Mouse (Mus musculus) adrenal gland (tissue): ENCODE data around the gene Traip.

Experiments used
- intact Hi-C: fragments of 180-260 bp; cut with DNase I; formaldehyde crosslinking; loops from one replicate; pipeline ENCODE4 v1.15.1; 2025
- long read RNA-seq, 2 experiments: library from polyadenylated mRNA; unstranded; transcript quantifications; one replicate each; pipeline ENCODE4 v2.0.0; 2020; ENCODE audit warnings: borderline replicate concordance in 1 of 2; ENCODE audit not compliant: insufficient replicate concordance in 1 of 2

Gene Traip
- long read RNA-seq, experiment 1, partial matches to known transcripts = 0 of 1 reads
- long read RNA-seq, experiment 1, other reads (novel, unspliced or antisense) = 0 of 1 reads
- long read RNA-seq, experiment 2 = 0 reads

DNA sequence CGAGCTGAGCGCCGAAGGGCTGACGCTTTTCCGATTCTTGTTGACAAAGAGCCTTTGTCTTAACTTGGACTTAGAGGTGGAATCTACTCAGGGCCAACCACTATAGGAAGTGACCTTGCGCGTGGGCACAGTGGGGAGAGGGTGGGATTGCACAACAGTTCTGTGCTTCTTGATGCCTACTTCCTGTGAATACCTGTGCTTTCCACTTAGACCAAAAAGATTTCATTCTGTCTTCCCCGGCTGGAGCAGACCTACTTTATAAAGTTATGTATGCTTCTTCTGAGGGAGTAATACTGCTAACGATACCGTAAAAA lies at the start of gene Traip:
Gene Traip (plus strand): TSS at position 215 of the 314 bp plus-strand sequence.
- intact Hi-C loops = no loop called here

DNA sequence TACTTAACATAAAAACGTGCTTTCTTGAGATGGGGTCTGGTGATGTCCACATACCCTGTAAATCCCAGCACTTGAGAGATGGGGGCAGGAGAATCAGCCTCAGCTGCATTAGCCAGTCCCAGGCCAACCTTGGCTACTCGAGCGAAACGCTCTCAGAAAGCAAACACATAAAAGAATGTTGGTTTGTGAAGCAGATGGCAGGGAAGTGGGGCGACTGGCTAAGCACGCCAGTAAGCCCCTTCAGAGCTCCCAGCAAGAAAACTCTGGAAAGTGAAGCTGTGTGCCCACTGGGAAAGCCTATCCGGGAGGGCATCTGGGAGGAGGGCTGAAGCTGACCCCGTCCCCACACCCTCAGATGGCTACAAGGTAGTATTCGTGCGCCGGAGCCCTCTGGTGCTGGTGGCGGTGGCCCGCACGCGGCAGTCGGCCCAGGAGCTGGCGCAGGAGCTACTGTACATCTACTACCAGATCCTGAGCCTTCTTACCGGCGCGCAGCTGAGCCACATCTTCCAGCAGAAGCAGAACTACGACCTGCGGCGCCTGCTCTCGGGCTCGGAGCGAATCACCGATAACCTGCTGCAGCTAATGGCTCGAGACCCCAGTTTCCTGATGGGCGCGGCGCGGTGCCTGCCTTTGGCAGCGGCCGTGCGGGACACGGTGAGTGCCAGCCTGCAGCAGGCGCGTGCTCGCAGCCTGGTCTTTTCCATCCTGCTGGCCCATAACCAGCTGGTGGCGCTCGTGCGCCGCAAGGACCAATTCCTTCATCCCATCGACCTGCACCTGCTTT lies 48.9 kb upstream of the Traip start:
- intact Hi-C loops = loop anchor here (5.0 kb wide), 1 partner anchor 61 kb away; no protein-coding TSS in a partner anchor

DNA sequence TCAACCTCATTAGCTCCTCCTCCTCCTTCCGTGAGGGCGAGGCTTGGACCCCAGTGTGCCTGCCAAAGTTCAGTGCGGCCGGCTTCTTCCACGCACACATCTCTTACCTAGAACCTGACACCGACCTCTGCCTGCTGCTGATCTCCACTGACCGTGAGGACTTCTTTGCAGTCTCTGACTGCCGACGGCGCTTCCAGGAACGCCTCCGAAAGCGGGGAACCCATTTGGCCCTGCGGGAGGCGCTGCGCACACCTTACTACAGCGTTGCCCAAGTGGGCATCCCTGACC lies 48.4 kb upstream of the Traip start:
- intact Hi-C loops = loop anchor here (5.0 kb wide), 1 partner anchor 61 kb away; no protein-coding TSS in a partner anchor

- intact Hi-C loops = loop anchor here (1.0 to 5.0 kb wide), 3 partner anchors 58 to 164 kb away; partner anchors contain the start of gene Amigo3
Measured at GRCm38 (mm10) chr9:107904726-107905125, 45.2 kb upstream of the Traip start.

GRCm38 (mm10) chr9:107906252-107906966 lies 43.5 kb upstream of the Traip start, which contains the start of gene Mst1r:
Mst1r (plus strand) TSS chr9:107906873.
- intact Hi-C loops = loop anchor here (5.0 kb wide), 1 partner anchor 146 kb away; the partner anchor contains the start of gene Amigo3

DNA sequence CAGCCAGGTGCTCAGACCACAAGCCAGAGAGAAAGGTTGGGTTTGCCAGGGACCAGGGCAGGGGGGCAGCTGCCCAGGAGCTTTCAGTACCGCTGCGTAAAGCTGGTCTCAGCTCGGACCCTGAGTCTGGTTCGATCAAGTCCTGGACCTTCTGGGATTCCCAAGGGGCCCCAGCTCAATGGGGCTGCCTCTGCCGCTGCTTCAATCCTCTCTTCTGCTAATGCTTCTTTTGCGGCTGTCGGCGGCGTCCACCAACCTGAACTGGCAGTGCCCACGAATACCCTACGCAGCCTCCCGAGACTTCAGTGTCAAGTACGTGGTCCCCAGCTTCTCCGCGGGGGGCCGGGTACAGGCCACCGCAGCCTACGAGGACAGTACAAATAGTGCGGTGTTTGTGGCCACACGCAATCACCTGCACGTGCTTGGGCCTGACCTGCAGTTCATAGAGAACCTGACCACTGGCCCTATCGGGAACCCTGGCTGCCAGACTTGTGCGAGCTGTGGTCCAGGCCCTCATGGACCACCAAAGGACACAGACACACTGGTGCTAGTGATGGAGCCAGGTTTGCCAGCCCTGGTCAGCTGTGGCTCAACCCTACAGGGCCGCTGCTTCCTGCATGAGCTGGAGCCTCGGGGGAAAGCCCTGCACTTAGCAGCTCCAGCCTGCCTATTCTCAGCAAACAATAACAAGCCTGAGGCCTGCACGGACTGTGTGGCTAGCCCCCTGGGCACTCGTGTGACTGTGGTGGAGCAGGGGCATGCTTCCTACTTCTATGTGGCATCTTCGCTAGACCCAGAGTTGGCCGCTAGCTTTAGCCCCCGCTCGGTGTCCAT lies 42.8 kb upstream of the Traip start:
- intact Hi-C loops = loop anchor here (5.0 kb wide), 1 partner anchor 145 kb away; the partner anchor contains the start of gene Amigo3

DNA sequence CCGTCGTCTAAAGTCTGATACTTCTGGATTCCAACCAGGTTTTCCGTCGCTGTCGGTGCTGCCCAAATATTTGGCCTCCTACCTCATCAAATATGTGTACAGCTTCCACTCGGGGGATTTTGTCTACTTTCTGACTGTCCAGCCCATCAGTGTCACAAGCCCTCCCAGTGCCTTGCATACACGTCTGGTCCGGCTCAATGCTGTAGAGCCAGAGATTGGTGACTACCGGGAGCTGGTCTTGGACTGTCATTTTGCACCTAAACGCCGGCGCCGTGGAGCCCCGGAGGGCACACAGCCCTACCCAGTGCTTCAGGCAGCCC lies 42.2 kb upstream of the Traip start:
- intact Hi-C loops = loop anchor here (5.0 kb wide), 1 partner anchor 145 kb away; the partner anchor contains the start of gene Amigo3

DNA sequence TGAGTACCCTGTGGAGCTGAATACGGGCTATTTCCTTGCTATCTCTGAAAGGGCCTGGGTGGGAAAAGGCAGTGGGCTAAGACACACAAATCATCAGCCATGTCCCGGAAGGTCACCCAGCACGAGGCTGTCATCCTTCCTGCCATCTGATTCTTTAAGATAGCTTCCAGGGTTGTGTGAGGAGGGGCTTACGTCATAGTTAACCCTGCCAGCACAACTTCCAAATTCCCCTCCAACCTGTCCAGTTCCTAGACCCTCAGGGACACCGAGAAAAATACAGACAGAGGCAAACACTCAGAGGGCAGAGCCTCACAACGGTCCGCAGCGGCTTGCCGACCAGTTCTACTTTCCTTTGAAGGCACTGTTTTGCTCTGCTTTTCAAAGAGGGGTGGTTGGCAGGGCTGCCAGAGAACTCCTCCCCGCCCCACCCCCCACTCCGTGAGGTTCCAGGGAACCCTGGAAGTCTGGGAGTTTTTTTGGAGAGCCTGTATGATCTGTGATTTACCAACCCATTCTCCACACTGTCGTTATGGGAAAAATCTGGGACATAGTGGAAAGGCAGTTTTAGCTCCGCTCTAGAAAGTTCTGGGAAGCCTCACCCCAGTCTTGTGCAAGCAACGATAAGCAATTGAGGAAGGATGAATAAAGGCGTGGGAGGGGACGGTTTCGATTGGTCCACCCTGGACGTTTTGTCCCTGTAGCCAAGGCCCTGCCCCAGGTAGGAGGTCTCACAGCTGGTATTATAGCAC lies 41.4 kb upstream of the Traip start:
- intact Hi-C loops = loop anchor here (5.0 kb wide), 1 partner anchor 144 kb away; the partner anchor contains the start of gene Amigo3

- intact Hi-C loops = no loop called here
Measured at GRCm38 (mm10) chr9:107910025-107910769, 39.7 kb upstream of the Traip start.

DNA sequence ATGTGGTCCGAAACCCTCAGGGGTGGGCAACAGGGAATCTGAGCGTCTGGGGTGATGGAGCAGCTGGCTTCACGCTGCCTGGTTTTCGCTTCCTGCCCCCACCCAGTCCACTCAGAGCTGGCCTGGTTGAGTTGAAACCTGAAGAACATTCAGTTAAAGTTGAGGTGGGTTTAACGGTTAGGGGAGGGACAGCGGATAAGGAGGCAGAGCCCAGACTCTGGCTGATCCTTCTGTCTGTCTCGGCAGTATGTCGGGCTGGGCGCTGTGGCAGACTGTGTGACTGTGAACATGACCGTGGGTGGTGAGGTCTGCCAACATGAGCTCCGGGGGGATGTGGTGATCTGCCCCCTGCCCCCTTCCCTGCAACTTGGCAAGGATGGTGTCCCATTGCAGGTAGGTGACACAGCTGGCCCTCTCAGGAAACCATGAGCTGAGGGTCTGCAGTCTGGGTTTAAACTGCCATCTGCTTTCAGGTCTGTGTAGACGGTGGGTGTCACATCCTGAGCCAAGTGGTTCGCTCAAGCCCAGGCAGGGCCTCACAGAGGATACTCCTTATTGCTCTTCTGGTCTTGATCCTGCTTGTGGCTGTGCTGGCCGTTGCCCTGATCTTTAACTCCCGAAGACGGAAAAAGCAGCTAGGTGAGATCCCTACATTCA lies 35.0 kb upstream of the Traip start:
- intact Hi-C loops = no loop called here

DNA sequence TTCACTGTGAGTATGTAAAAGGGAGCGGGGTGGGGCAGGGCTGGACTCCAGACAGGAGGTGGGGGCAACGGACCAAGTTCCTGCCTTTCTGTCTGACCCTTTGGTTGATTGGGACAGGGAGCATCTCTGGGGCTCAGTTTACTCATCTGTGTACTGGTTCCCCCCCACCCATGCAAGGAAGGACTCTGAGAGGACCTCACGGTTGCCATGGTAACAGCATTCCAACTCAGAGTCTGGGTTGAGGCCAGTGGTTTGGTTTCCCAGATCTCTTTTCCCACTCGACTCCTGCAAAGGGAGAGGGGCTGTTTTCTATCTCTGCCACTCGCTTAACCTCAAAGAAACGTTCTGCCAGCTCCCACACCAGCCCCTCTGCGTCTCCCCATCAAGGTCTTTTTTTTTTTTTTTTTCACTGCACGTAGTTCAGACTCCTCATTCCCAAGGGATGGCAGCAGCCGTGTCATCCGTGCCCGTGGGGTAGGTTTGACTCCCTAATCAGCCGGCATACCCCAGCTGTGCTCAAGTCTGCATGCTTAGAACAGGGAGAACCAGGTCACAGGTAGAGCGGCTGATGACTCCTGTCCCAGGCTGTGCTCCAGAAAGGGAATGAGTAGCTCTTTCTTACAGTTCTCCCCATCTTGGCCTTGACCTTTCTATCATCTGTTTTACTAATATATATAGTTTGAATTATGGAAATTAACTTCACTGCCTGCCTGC lies 31.9 kb upstream of the Traip start:
- intact Hi-C loops = no loop called here

GRCm38 (mm10) chr9:107918884-107919283 lies 31.1 kb upstream of the Traip start:
- intact Hi-C loops = no loop called here

GRCm38 (mm10) chr9:107919441-107919840 lies 30.5 kb upstream of the Traip start:
- intact Hi-C loops = no loop called here

DNA sequence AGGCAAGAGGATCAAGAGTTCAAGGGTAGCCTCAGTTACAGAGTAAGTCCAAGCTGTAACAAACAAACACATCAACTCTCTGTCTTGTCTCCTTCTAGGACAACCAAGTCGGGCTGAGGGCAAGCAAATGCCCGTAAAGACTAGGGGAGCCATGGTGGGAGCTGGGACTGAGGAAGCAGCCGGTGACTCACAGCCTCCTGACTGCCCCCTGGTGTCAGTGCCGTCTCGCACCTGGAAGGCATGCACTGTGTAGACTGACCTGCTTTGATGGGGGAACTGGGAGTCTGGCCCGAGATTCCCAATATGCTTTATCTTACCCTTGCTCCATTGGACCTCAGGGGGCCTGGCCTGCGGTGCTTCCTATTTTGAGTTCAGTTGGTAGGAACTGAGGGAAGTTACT lies 26.9 kb upstream of the Traip start:
- intact Hi-C loops = no loop called here

DNA sequence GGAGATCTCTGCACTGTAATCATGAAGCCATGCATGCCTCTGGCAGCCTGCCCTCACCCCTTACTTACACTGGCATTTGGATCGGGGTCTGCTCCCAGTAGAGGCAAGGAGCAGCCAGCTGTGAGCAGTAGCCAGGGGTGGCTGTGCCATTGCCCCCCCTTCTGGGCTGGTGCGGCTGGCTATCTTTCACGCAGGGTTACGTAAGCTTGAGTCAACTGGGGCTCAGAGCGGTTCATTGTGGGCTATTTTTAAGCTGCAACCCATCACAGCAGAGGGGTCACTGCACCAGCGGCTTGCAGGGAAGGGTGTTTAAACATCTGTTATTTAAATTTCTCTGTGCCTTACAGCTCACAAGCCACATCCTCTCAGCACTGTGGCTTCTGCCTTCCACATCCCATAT lies 26.0 kb upstream of the Traip start:
- intact Hi-C loops = no loop called here

GRCm38 (mm10) chr9:107925251-107925650 lies 24.7 kb upstream of the Traip start:
- intact Hi-C loops = no loop called here

DNA sequence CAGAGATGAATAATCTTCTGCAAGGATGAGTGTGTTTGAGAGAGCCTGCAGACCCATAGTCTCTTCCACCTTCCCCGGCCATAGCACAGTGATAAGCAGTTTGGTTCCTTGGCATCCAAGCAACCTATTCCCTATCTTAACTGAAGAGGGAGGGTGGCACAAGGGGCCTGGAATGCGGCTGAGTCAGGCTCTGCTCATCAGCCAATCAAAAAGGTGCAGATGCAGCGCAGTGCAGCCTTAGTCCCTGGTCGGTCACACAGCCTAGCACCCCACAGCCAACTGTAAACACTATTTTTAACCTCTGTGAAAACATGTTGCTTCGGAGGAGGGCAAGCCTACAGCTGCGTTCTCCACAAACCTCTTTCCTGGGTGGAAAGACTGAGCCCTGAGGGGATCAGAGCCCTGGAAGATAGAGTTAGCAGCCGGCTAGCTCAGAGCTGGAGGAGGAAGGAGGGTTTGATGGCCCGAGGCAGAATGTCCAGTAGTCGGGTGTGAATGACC lies 23.0 kb upstream of the Traip start:
- intact Hi-C loops = no loop called here

GRCm38 (mm10) chr9:107927749-107928148 lies 22.2 kb upstream of the Traip start:
- intact Hi-C loops = no loop called here

- intact Hi-C loops = no loop called here
Measured at GRCm38 (mm10) chr9:107928169-107928568, 21.8 kb upstream of the Traip start, which contains the start of gene Actl11. Actl11 (plus strand) TSS chr9:107928469.
